Mouse (Mus musculus): ENCODE results near the gene Ggt1. TPM values are rescaled to one million over a fixed set of nuclear protein-coding genes. Genes with fewer than 3 reads are reported as not detected.

Ggt1 gene
- polyA plus RNA-seq, 1 experiment from 2014 or later, result 12.4 TPM

GRCm38 (mm10) chr10:75616044-75616443 lies 54.6 kb downstream of the Ggt1 start:
- ATAC-seq (replicated peaks; ENCODE audit: low FRiP score, low TSS enrichment, low read depth) (no peak), DNase-seq (ENCODE audit: low spot score) (no peak)
- H3K4me3 ChIP-seq (ENCODE audit: low read depth, low read length), result no peak overlapping the region
- no peak overlapping the region for H3K27ac ChIP-seq (ENCODE audit: low read depth)
- H3K4me2 ChIP-seq (ENCODE audit: low read length), result no peak overlapping the region
- 90% methylated on average over 4 of the region's 4 CpGs for WGBS
- H3K9ac ChIP-seq (ENCODE audit: low read length), result no peak overlapping the region
- H3K9me3 ChIP-seq (ENCODE audit: control insufficient read depth, low read length), result no peaks in the 10 kb centered on the region
- no peaks in the 10 kb centered on the region for H3K4me1 ChIP-seq (replicated peaks; ENCODE audit: control insufficient read depth, insufficient read depth, low read length)
- no peaks in the 10 kb centered on the region for H3K27me3 ChIP-seq (replicated peaks; ENCODE audit: control insufficient read depth, insufficient read depth, low read length)
- H3K36me3 ChIP-seq (ENCODE audit: control insufficient read depth, insufficient read depth, low read length), result no peaks in the 10 kb centered on the region; the same call in 1 of the 2 replicates

- DNase-seq (ENCODE audit: low spot score), result no peak
- no peak overlapping the region for H3K4me3 ChIP-seq (ENCODE audit: low read depth, low read length)
- WGBS, result 55% methylated on average over 3 of the region's 3 CpGs
Measured at GRCm38 (mm10) chr10:75620818-75621217, 59.4 kb downstream of the Ggt1 start.

GRCm38 (mm10) chr10:75625920-75626319 lies 64.5 kb downstream of the Ggt1 start:
- Histone ChIP-seq H3K27ac (ENCODE audit: low read depth) (no peak overlapping the region), H3K27me3 (replicated peaks; ENCODE audit: control insufficient read depth, insufficient read depth, low read length) (no peaks in the 10 kb centered on the region), H3K36me3 (ENCODE audit: control insufficient read depth, insufficient read depth, low read length) (no peaks in the 10 kb centered on the region), H3K4me3 (ENCODE audit: low read depth, low read length) (no peak overlapping the region), H3K4me2 (ENCODE audit: low read length) (no peak overlapping the region), H3K9me3 (ENCODE audit: control insufficient read depth, low read length) (no peaks in the 10 kb centered on the region), H3K9ac (ENCODE audit: low read length) (no peak overlapping the region), H3K4me1 (replicated peaks; ENCODE audit: control insufficient read depth, insufficient read depth, low read length) (peaks cover 2% of the 10 kb centered on the region; the same call in 1 of the 2 replicates)
- ATAC-seq (replicated peaks; ENCODE audit: low FRiP score, low TSS enrichment, low read depth) (no peak), DNase-seq (ENCODE audit: low spot score) (no peak)
- 38% methylated on average over 6 of the region's 6 CpGs for WGBS

More at GRCm38 (mm10) chr10:75620818-75621217, 59.4 kb downstream of the Ggt1 start:
- Histone ChIP-seq H3K9ac (ENCODE audit: low read length) (no peak overlapping the region), H3K9me3 (ENCODE audit: control insufficient read depth, low read length) (no peaks in the 10 kb centered on the region), H3K36me3 (ENCODE audit: control insufficient read depth, insufficient read depth, low read length) (no peaks in the 10 kb centered on the region), H3K4me1 (replicated peaks; ENCODE audit: control insufficient read depth, insufficient read depth, low read length) (no peaks in the 10 kb centered on the region), H3K4me2 (ENCODE audit: low read length) (no peak overlapping the region), H3K27ac (ENCODE audit: low read depth) (no peak overlapping the region), H3K27me3 (replicated peaks; ENCODE audit: control insufficient read depth, insufficient read depth, low read length) (no peaks in the 10 kb centered on the region)
- no peak for ATAC-seq (replicated peaks; ENCODE audit: low FRiP score, low TSS enrichment, low read depth)

GRCm38 (mm10) chr10:75626991-75627390 lies 65.6 kb downstream of the Ggt1 start:
- H3K36me3 ChIP-seq (ENCODE audit: control insufficient read depth, insufficient read depth, low read length), result no peaks in the 10 kb centered on the region
- no peak overlapping the region for H3K27ac ChIP-seq (ENCODE audit: low read depth)
- 56% methylated on average over 3 of the region's 3 CpGs for whole genome bisulfite sequencing
- H3K4me1 ChIP-seq (replicated peaks; ENCODE audit: control insufficient read depth, insufficient read depth, low read length), result peaks cover 2% of the 10 kb centered on the region; the same call in 1 of the 2 replicates
- ATAC-seq (replicated peaks; ENCODE audit: low FRiP score, low TSS enrichment, low read depth) (no peak), DNase-seq (ENCODE audit: low spot score) (no peak)
- H3K27me3 ChIP-seq (replicated peaks; ENCODE audit: control insufficient read depth, insufficient read depth, low read length), result no peaks in the 10 kb centered on the region
- no peak overlapping the region for H3K4me2 ChIP-seq (ENCODE audit: low read length)
- no peak overlapping the region for H3K4me3 ChIP-seq (ENCODE audit: low read depth, low read length)
- H3K9me3 ChIP-seq (ENCODE audit: control insufficient read depth, low read length), result no peaks in the 10 kb centered on the region
- no peak overlapping the region for H3K9ac ChIP-seq (ENCODE audit: low read length)

GRCm38 (mm10) chr10:75627490-75627889 lies 66.1 kb downstream of the Ggt1 start:
- H3K4me3 ChIP-seq (ENCODE audit: low read depth, low read length), result no peak overlapping the region
- H3K9me3 ChIP-seq (ENCODE audit: control insufficient read depth, low read length), result no peaks in the 10 kb centered on the region
- no peak overlapping the region for H3K27ac ChIP-seq (ENCODE audit: low read depth)
- ATAC-seq (replicated peaks; ENCODE audit: low FRiP score, low TSS enrichment, low read depth), result no peak
- WGBS, result 74% methylated on average over 3 of the region's 3 CpGs
- no peak for DNase-seq (ENCODE audit: low spot score)
- H3K4me2 ChIP-seq (ENCODE audit: low read length), result no peak overlapping the region
- H3K27me3 ChIP-seq (replicated peaks; ENCODE audit: control insufficient read depth, insufficient read depth, low read length), result no peaks in the 10 kb centered on the region
- peaks cover 2% of the 10 kb centered on the region; the same call in 1 of the 2 replicates for H3K4me1 ChIP-seq (replicated peaks; ENCODE audit: control insufficient read depth, insufficient read depth, low read length)
- H3K36me3 ChIP-seq (ENCODE audit: control insufficient read depth, insufficient read depth, low read length), result no peaks in the 10 kb centered on the region
- H3K9ac ChIP-seq (ENCODE audit: low read length), result no peak overlapping the region

GRCm38 (mm10) chr10:75632633-75633032 lies 71.2 kb downstream of the Ggt1 start:
- no peak overlapping the region for H3K4me3 ChIP-seq (ENCODE audit: low read depth, low read length)
- WGBS, result 43% methylated on average over 5 of the region's 5 CpGs
- no peak overlapping the region for H3K4me2 ChIP-seq (ENCODE audit: low read length)
- DNase-seq (ENCODE audit: low spot score) (no peak), ATAC-seq (replicated peaks; ENCODE audit: low FRiP score, low TSS enrichment, low read depth) (no peak)
- no peaks in the 10 kb centered on the region for H3K27me3 ChIP-seq (replicated peaks; ENCODE audit: control insufficient read depth, insufficient read depth, low read length)
- peak overlapping the region; percentile 22; the same call in 1 of the 2 replicates for H3K27ac ChIP-seq (ENCODE audit: low read depth)
- no peaks in the 10 kb centered on the region for H3K9me3 ChIP-seq (ENCODE audit: control insufficient read depth, low read length)
- peaks cover under 1% of the 10 kb centered on the region; the same call in 1 of the 2 replicates for H3K4me1 ChIP-seq (replicated peaks; ENCODE audit: control insufficient read depth, insufficient read depth, low read length)
- H3K9ac ChIP-seq (ENCODE audit: low read length), result no peak overlapping the region
- H3K36me3 ChIP-seq (ENCODE audit: control insufficient read depth, insufficient read depth, low read length), result no peaks in the 10 kb centered on the region

GRCm38 (mm10) chr10:75633048-75633447 lies 71.6 kb downstream of the Ggt1 start:
- no peak for ATAC-seq (replicated peaks; ENCODE audit: low FRiP score, low TSS enrichment, low read depth)
- H3K9me3 ChIP-seq (ENCODE audit: control insufficient read depth, low read length), result no peaks in the 10 kb centered on the region
- no peak overlapping the region for H3K9ac ChIP-seq (ENCODE audit: low read length)
- H3K36me3 ChIP-seq (ENCODE audit: control insufficient read depth, insufficient read depth, low read length), result no peaks in the 10 kb centered on the region
- H3K27ac ChIP-seq (ENCODE audit: low read depth), result no peak overlapping the region
- H3K4me3 ChIP-seq (ENCODE audit: low read depth, low read length), result no peak overlapping the region
- no peak for DNase-seq (ENCODE audit: low spot score)
- 78% methylated on average over 5 of the region's 5 CpGs for WGBS
- H3K27me3 ChIP-seq (replicated peaks; ENCODE audit: control insufficient read depth, insufficient read depth, low read length), result no peaks in the 10 kb centered on the region
- no peak overlapping the region for H3K4me2 ChIP-seq (ENCODE audit: low read length)
- H3K4me1 ChIP-seq (replicated peaks; ENCODE audit: control insufficient read depth, insufficient read depth, low read length), result no peaks in the 10 kb centered on the region; the same call in 1 of the 2 replicates

GRCm38 (mm10) chr10:75633576-75634139 lies 72.3 kb downstream of the Ggt1 start:
- H3K4me2 ChIP-seq (ENCODE audit: low read length), result no peak overlapping the region
- H3K4me3 ChIP-seq (ENCODE audit: low read depth, low read length), result no peak overlapping the region
- H3K9me3 ChIP-seq (ENCODE audit: control insufficient read depth, low read length), result no peaks in the 10 kb centered on the region
- 74% methylated on average over 12 of the region's 14 CpGs for WGBS
- no peak overlapping the region for H3K9ac ChIP-seq (ENCODE audit: low read length)
- H3K27ac ChIP-seq (ENCODE audit: low read depth), result no peak overlapping the region
- no peak for ATAC-seq (replicated peaks; ENCODE audit: low FRiP score, low TSS enrichment, low read depth)
- no peaks in the 10 kb centered on the region for H3K36me3 ChIP-seq (ENCODE audit: control insufficient read depth, insufficient read depth, low read length)
- no peaks in the 10 kb centered on the region for H3K27me3 ChIP-seq (replicated peaks; ENCODE audit: control insufficient read depth, insufficient read depth, low read length)
- no peak for DNase-seq (ENCODE audit: low spot score)
- no peaks in the 10 kb centered on the region; the same call in 1 of the 2 replicates for H3K4me1 ChIP-seq (replicated peaks; ENCODE audit: control insufficient read depth, insufficient read depth, low read length)

GRCm38 (mm10) chr10:75634610-75635009 lies 73.2 kb downstream of the Ggt1 start:
- DNase-seq (ENCODE audit: low spot score), result no peak
- H3K36me3 ChIP-seq (ENCODE audit: control insufficient read depth, insufficient read depth, low read length), result no peaks in the 10 kb centered on the region
- WGBS, result 90% methylated on average over 8 of the region's 8 CpGs
- no peak overlapping the region for H3K27ac ChIP-seq (ENCODE audit: low read depth)
- no peaks in the 10 kb centered on the region for H3K9me3 ChIP-seq (ENCODE audit: control insufficient read depth, low read length)
- H3K4me3 ChIP-seq (ENCODE audit: low read depth, low read length), result no peak overlapping the region
- ATAC-seq (replicated peaks; ENCODE audit: low FRiP score, low TSS enrichment, low read depth), result no peak
- H3K4me2 ChIP-seq (ENCODE audit: low read length), result no peak overlapping the region
- H3K4me1 ChIP-seq (replicated peaks; ENCODE audit: control insufficient read depth, insufficient read depth, low read length), result no peaks in the 10 kb centered on the region; the same call in 1 of the 2 replicates
- no peak overlapping the region for H3K9ac ChIP-seq (ENCODE audit: low read length)
- no peaks in the 10 kb centered on the region for H3K27me3 ChIP-seq (replicated peaks; ENCODE audit: control insufficient read depth, insufficient read depth, low read length)

Measured in intestine, embryonic 14.5 days (tissue).